Mouse (Mus musculus) liver, embryonic 11.5 days (tissue): ENCODE data around the gene Gm28308. TPM values are rescaled to one million over a fixed set of nuclear protein-coding genes. Genes with fewer than 3 reads are reported as not detected.
A peak's percentile ranks its signal among the peaks of the same experiment; 100 is the strongest.

Source experiments
- ATAC-seq: fragments of 200-750 bp; cut with Nextera tagmentation; replicated peaks from 2 replicates; pipeline ENCODE4 v1.8.0; 2017; ENCODE audit warnings: moderate number of reproducible peaks, mild to moderate bottlenecking, moderate TSS enrichment, moderate library complexity; ENCODE audit not compliant: low FRiP score
- DNase-seq: peaks from one replicate; pipeline ENCODE4 v3.0.0-alpha.2; 2017; ENCODE audit warnings: low spot score
- H3K27ac ChIP-seq: fragments of 300-500 bp; sonication (generic); 2 replicates; pipeline ENCODE4 v1.5.1; 2014; ENCODE audit warnings: mild to moderate bottlenecking, low read depth, low read length, control low read depth
- H3K27me3 ChIP-seq: fragments of 300-500 bp; sonication (generic); replicated peaks from 2 replicates; pipeline ENCODE4 v1.6.1; 2014; ENCODE audit warnings: low read length, mixed read lengths; ENCODE audit not compliant: control insufficient read depth, insufficient read depth
- H3K36me3 ChIP-seq: fragments of 300-500 bp; sonication (generic); 2 replicates; pipeline ENCODE4 v1.6.1; 2014; ENCODE audit warnings: mild to moderate bottlenecking, low read length, moderate library complexity, mixed read lengths; ENCODE audit not compliant: control insufficient read depth, insufficient read depth
- H3K4me1 ChIP-seq: fragments of 300-500 bp; sonication (generic); replicated peaks from 2 replicates; pipeline ENCODE4 v1.6.1; 2014; ENCODE audit warnings: low read length, mixed read lengths; ENCODE audit not compliant: control insufficient read depth, insufficient read depth
- H3K4me2 ChIP-seq: fragments of 300-500 bp; sonication (generic); 2 replicates; pipeline ENCODE4 v1.6.1; 2014; ENCODE audit warnings: mild to moderate bottlenecking, control low read depth, moderate library complexity
- H3K4me3 ChIP-seq: fragments of 300-500 bp; sonication (generic); 2 replicates; pipeline ENCODE4 v1.5.1; 2014; ENCODE audit warnings: low read depth, low read length, control low read depth
- H3K9ac ChIP-seq: fragments of 300-500 bp; sonication (generic); 2 replicates; pipeline ENCODE4 v1.6.1; 2014; ENCODE audit warnings: low read depth, low read length, control low read depth
- H3K9me3 ChIP-seq: fragments of 300-500 bp; sonication (generic); 2 replicates; pipeline ENCODE4 v1.6.1; 2016; ENCODE audit warnings: low read length, inconsistent platforms, mixed read lengths; ENCODE audit not compliant: control insufficient read depth
- WGBS: fragments of 180-500 bp; shearing (Covaris S2); extraction: QIAGEN DNeasy Blood & Tissue Kit; methylation state at CpG from one replicate; pipeline ENCODE4 v1.1.7; 2014; 5-methylcytosine and 5-hydroxymethylcytosine counted together
- polyA plus RNA-seq: library from polyadenylated mRNA; unstranded; fragments of >200 nt; fragmentation: Nextera tagmentation; extraction: Ambion mirVana; gene quantifications from 2 replicates; pipeline ENCODE4 v1.2.1, GENCODE M21; 2014

Gene Gm28308
- polyA plus RNA-seq, 1 experiment from 2014 or later: not detected

GRCm38 (mm10) chr6:52190410-52190809 lies 22.7 kb downstream of the Gm28308 start:
- H3K27me3 ChIP-seq: peaks cover 98% of the 10 kb centered on the region
- H3K4me2 ChIP-seq: peak overlapping the region; percentile 78
- H3K4me3 ChIP-seq: peak overlapping the region; percentile 48

GRCm38 (mm10) chr6:52189909-52190308 lies 23.2 kb downstream of the Gm28308 start:
- Histone ChIP-seq H3K4me2 (peak overlapping the region; percentile 78), H3K9ac (no peak overlapping the region), H3K4me3 (peak overlapping the region; percentile 48), H3K27ac (peak overlapping the region; percentile 70; the same call in 1 of the 2 replicates), H3K9me3 (no peaks in the 10 kb centered on the region), H3K36me3 (no peaks in the 10 kb centered on the region), H3K4me1 (peaks cover 12% of the 10 kb centered on the region; the same call in 1 of the 2 replicates), H3K27me3 (peaks cover 98% of the 10 kb centered on the region)
- DNase-seq (no peak), ATAC-seq (no peak)
- 13% methylated on average over 8 of the region's 8 CpGs for WGBS

More at GRCm38 (mm10) chr6:52190410-52190809, 22.7 kb downstream of the Gm28308 start:
- ATAC-seq (no peak), DNase-seq (peak; percentile 54)
- no peaks in the 10 kb centered on the region for H3K9me3 ChIP-seq
- peak overlapping the region; percentile 58 for H3K9ac ChIP-seq
- peaks cover 13% of the 10 kb centered on the region; the same call in 1 of the 2 replicates for H3K4me1 ChIP-seq
- no peaks in the 10 kb centered on the region for H3K36me3 ChIP-seq
- H3K27ac ChIP-seq: peak overlapping the region; percentile 70; the same call in 1 of the 2 replicates
- 2% methylated on average over 23 of the region's 23 CpGs for WGBS

GRCm38 (mm10) chr6:52189172-52189591 lies 24.0 kb downstream of the Gm28308 start:
- no peak overlapping the region for H3K4me3 ChIP-seq
- peaks cover 98% of the 10 kb centered on the region for H3K27me3 ChIP-seq
- H3K36me3 ChIP-seq: no peaks in the 10 kb centered on the region
- H3K9me3 ChIP-seq: no peaks in the 10 kb centered on the region
- H3K4me2 ChIP-seq: peak overlapping the region; percentile 78
- ATAC-seq: no peak
- H3K9ac ChIP-seq: peak overlapping the region; percentile 37; the same call in 1 of the 2 replicates
- H3K4me1 ChIP-seq: peaks cover 10% of the 10 kb centered on the region; the same call in 1 of the 2 replicates
- 17% methylated on average over 5 of the region's 5 CpGs for WGBS
- H3K27ac ChIP-seq: peak overlapping the region; percentile 64
- DNase-seq: no peak

- no peaks in the 10 kb centered on the region for H3K9me3 ChIP-seq
- ATAC-seq (no peak), DNase-seq (no peak)
- H3K4me2 ChIP-seq: no peak overlapping the region
- H3K4me1 ChIP-seq: peaks cover 13% of the 10 kb centered on the region
- no peaks in the 10 kb centered on the region for H3K36me3 ChIP-seq
- peaks cover 98% of the 10 kb centered on the region for H3K27me3 ChIP-seq
- no peak overlapping the region for H3K9ac ChIP-seq
- H3K27ac ChIP-seq: no peak overlapping the region
- no peak overlapping the region for H3K4me3 ChIP-seq
- WGBS: 4% methylated on average over 1 of the region's 1 CpGs
These were observed 26.6 kb downstream of the Gm28308 start for GRCm38 (mm10) chr6:52186500-52186899.

GRCm38 (mm10) chr6:52185834-52186233 lies 27.3 kb downstream of the Gm28308 start:
- 24% methylated on average over 3 of the region's 3 CpGs for WGBS
- Histone ChIP-seq H3K4me2 (no peak overlapping the region; the same call in 1 of the 2 replicates), H3K9ac (no peak overlapping the region), H3K4me1 (peaks cover 11% of the 10 kb centered on the region), H3K4me3 (no peak overlapping the region), H3K27ac (no peak overlapping the region), H3K27me3 (peaks cover 98% of the 10 kb centered on the region), H3K36me3 (no peaks in the 10 kb centered on the region), H3K9me3 (no peaks in the 10 kb centered on the region)
- ATAC-seq: no peak
- DNase-seq: no peak

GRCm38 (mm10) chr6:52185222-52185621 lies 27.9 kb downstream of the Gm28308 start:
- Histone ChIP-seq H3K9me3 (no peaks in the 10 kb centered on the region), H3K36me3 (no peaks in the 10 kb centered on the region), H3K4me2 (peak overlapping the region; percentile 29), H3K4me3 (no peak overlapping the region), H3K27ac (no peak overlapping the region), H3K9ac (no peak overlapping the region), H3K27me3 (peaks cover 98% of the 10 kb centered on the region), H3K4me1 (peaks cover 11% of the 10 kb centered on the region)
- ATAC-seq (no peak), DNase-seq (no peak)
- WGBS: 3% methylated on average over 19 of the region's 19 CpGs

- no peak overlapping the region for H3K27ac ChIP-seq
- peaks cover 11% of the 10 kb centered on the region for H3K4me1 ChIP-seq
- H3K4me2 ChIP-seq: peak overlapping the region; percentile 29
- no peak overlapping the region for H3K4me3 ChIP-seq
- H3K36me3 ChIP-seq: no peaks in the 10 kb centered on the region
- DNase-seq (no peak), ATAC-seq (no peak)
- 8% methylated on average over 6 of the region's 6 CpGs for WGBS
- no peak overlapping the region for H3K9ac ChIP-seq
- H3K9me3 ChIP-seq: no peaks in the 10 kb centered on the region
- H3K27me3 ChIP-seq: peaks cover 98% of the 10 kb centered on the region
These were observed 28.5 kb downstream of the Gm28308 start for GRCm38 (mm10) chr6:52184668-52185067.

- no peak for DNase-seq
- Histone ChIP-seq H3K4me1 (peaks cover 11% of the 10 kb centered on the region), H3K4me3 (no peak overlapping the region), H3K27ac (no peak overlapping the region; the same call in 1 of the 2 replicates), H3K27me3 (peaks cover 98% of the 10 kb centered on the region), H3K4me2 (peak overlapping the region; percentile 14; the same call in 1 of the 2 replicates), H3K36me3 (no peaks in the 10 kb centered on the region), H3K9me3 (no peaks in the 10 kb centered on the region), H3K9ac (no peak overlapping the region)
- WGBS: 20% methylated on average over 10 of the region's 10 CpGs
- ATAC-seq: no peak
These were observed 29.6 kb downstream of the Gm28308 start for GRCm38 (mm10) chr6:52183311-52184080.

- DNase-seq (no peak), ATAC-seq (no peak)
- WGBS: 29% methylated on average over 1 of the region's 1 CpGs
- no peak overlapping the region for H3K4me2 ChIP-seq
- H3K4me1 ChIP-seq: peaks cover 11% of the 10 kb centered on the region
- no peak overlapping the region for H3K4me3 ChIP-seq
- no peaks in the 10 kb centered on the region for H3K9me3 ChIP-seq
- H3K27ac ChIP-seq: no peak overlapping the region
- H3K36me3 ChIP-seq: no peaks in the 10 kb centered on the region
- H3K27me3 ChIP-seq: peaks cover 98% of the 10 kb centered on the region
- H3K9ac ChIP-seq: no peak overlapping the region
These were observed 30.3 kb downstream of the Gm28308 start for GRCm38 (mm10) chr6:52182793-52183192.
